Mouse (Mus musculus) liver, embryonic 12.5 days (tissue): ENCODE measurements at regions not wholly inside any gene's neighbourhood (a gene's known extent, or its start where the extent isn't known, plus 50 kb on each side); places are given as distances from the start of the nearest gene placed in this dataset.

Experiments used
- ATAC-seq: fragments of 200-750 bp; cut with Nextera tagmentation; 2 replicates; pipeline ENCODE4 v1.8.0; 2017; ENCODE audit warnings: moderate number of reproducible peaks, mild to moderate bottlenecking, moderate library complexity
- H3K27ac ChIP-seq: fragments of 300-500 bp; sonication (generic); 2 replicates; pipeline ENCODE4 v1.5.1; 2016; ENCODE audit warnings: mild to moderate bottlenecking
- H3K27me3 ChIP-seq: fragments of 300-500 bp; sonication (generic); replicated peaks from 2 replicates; pipeline ENCODE4 v1.6.1; 2016; ENCODE audit warnings: mild to moderate bottlenecking, moderate library complexity
- H3K36me3 ChIP-seq: fragments of 300-500 bp; sonication (generic); 2 replicates; pipeline ENCODE4 v1.6.1; 2016; ENCODE audit warnings: mild to moderate bottlenecking, moderate library complexity
- H3K4me1 ChIP-seq: fragments of 300-500 bp; sonication (generic); 2 replicates; pipeline ENCODE4 v1.6.1; 2016
- H3K4me2 ChIP-seq: fragments of 300-500 bp; sonication (generic); 2 replicates; pipeline ENCODE4 v1.6.1; 2016; ENCODE audit warnings: mild to moderate bottlenecking, moderate library complexity
- H3K4me3 ChIP-seq: fragments of 300-500 bp; sonication (generic); 2 replicates; pipeline ENCODE4 v1.5.1; 2016; ENCODE audit warnings: mild to moderate bottlenecking, moderate library complexity
- H3K9ac ChIP-seq: fragments of 300-500 bp; sonication (generic); 2 replicates; pipeline ENCODE4 v1.6.1; 2016; ENCODE audit warnings: mild to moderate bottlenecking, moderate library complexity
- H3K9me3 ChIP-seq: fragments of 300-500 bp; sonication (generic); replicated peaks from 2 replicates; pipeline ENCODE4 v1.6.1; 2016; ENCODE audit warnings: mild to moderate bottlenecking, moderate library complexity
- WGBS: fragments of 180-500 bp; shearing (Covaris S2); methylation state at CpG from one replicate; pipeline ENCODE4 v1.1.7; 2016; ENCODE audit not compliant: insufficient replicate concordance; 5-methylcytosine and 5-hydroxymethylcytosine counted together

DNA sequence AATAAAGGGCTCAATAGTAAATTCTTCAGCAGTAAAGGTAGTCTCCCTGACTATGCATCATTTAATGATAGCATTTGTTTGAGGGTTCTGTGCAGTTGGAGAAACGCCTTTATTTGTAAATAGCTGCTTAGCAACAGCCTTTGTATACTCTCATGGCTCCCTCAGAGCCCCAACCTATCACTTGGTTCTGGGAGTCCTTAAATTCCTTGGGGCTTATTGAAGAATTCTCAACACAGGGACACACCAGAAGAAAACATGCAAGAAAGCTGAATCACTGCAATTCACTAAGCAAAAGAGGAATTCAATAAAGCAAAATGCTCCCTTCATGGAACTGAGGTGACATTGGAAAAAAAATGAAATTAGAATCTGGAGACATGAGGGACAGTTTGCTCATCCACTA, 135.8 kb downstream of the Mreg start:
- H3K4me3 ChIP-seq, result no peak overlapping the region
- H3K9ac ChIP-seq, result no peak overlapping the region
- H3K27ac ChIP-seq, result no peak overlapping the region
- H3K9me3 ChIP-seq, result no peaks in the 10 kb centered on the region
- no peaks in the 10 kb centered on the region for H3K36me3 ChIP-seq
- 34% methylated on average over 1 of the region's 1 CpGs for WGBS
- ATAC-seq, result no peak
- H3K4me1 ChIP-seq, result no peaks in the 10 kb centered on the region
- no peak overlapping the region for H3K4me2 ChIP-seq
- no peaks in the 10 kb centered on the region for H3K27me3 ChIP-seq

DNA sequence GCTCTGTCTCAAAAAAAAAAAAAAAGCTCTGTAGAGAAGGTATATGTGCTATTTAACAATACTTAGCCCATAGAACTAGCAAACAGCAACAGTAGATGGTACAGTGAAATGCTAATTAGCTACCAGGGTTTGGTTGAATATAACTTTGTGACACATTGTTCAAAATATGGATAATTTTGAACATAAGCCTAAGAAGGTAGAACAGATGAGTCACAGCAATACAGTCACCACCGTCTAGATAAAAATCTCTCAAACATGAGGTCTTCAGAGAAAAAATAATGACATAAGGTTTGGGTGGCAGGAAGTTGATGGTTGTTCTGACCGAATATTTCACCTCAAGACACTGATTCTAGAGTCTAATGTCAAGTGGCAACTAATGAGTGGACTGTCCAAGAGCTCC, 136.6 kb downstream of the Mreg start:
- ATAC-seq, result no peak

DNA sequence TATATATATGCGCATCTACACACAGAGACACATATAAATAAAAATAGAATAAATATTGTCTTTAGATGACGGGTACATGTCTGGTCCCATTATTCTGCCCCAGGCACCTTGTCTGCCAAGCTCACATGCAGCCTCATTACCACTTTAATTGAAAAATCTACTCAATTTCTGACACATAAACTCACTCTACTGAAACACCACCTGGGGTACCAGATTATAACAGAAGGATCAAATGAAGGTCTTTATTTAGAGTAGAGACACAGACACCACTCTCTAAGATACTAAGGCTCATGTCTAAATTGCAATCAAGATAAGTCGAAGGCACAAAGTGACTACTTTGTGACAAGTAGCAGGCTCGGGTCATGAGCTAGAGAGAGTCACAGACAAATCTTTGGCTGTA, 138.9 kb downstream of the Mreg start:
- H3K9me3 ChIP-seq, result no peaks in the 10 kb centered on the region
- ATAC-seq, result no peak
- no peaks in the 10 kb centered on the region for H3K27me3 ChIP-seq
- H3K4me3 ChIP-seq, result no peak overlapping the region
- H3K9ac ChIP-seq, result no peak overlapping the region
- no peaks in the 10 kb centered on the region for H3K4me1 ChIP-seq
- H3K4me2 ChIP-seq, result no peak overlapping the region
- H3K36me3 ChIP-seq, result no peaks in the 10 kb centered on the region
- no peak overlapping the region for H3K27ac ChIP-seq
- WGBS, result 65% methylated on average over 4 of the region's 4 CpGs

More for the DNA sequence above, 136.6 kb downstream of the Mreg start:
- H3K9me3 ChIP-seq, result no peaks in the 10 kb centered on the region
- H3K4me2 ChIP-seq, result no peak overlapping the region
- no peaks in the 10 kb centered on the region for H3K36me3 ChIP-seq
- WGBS, result 47% methylated on average over 2 of the region's 2 CpGs
- H3K27ac ChIP-seq, result no peak overlapping the region
- no peak overlapping the region for H3K9ac ChIP-seq
- no peaks in the 10 kb centered on the region for H3K4me1 ChIP-seq
- H3K4me3 ChIP-seq, result no peak overlapping the region
- H3K27me3 ChIP-seq, result no peaks in the 10 kb centered on the region

DNA sequence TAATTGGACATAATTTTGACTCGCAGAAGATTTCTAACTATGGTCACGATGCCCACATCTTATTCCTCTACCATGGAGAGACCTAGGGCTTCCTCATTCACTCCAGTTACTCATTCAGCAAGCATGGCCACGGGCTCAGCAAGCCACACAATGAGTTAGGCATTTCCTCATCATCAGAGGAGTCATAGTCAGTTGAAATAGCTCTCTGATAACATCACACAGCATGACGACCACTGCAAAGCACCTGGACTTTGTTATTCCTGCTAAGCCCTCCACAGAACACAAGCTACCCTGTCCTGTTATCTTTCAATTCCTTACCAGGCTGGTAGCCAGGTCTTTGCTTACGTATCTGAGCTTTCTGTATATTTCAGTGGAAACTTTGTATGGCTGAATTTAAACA, 141.6 kb downstream of the Mreg start:
- 45% methylated on average over 5 of the region's 5 CpGs for WGBS
- no peak for ATAC-seq

DNA sequence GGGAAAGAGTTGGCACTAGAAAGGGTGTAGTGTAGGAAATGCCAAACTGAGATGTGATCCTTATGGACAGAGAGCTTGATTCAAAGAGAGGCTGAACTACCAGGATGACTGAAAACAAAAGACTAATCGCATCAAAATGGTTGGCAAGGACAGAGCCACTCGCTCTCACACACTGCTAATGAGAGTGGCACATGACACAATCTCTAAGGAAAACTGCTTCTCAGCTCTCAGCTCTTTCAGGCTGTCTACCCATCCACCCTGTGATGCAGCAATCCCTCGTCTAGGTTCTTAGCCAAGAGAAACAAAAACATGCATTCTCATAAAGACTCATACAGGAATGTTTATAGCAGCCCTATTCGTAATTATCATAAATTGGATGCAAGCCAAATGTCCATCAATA, 143.1 kb downstream of the Mreg start:
- Histone ChIP-seq H3K4me2 (no peak overlapping the region), H3K4me1 (no peaks in the 10 kb centered on the region), H3K9ac (no peak overlapping the region), H3K36me3 (no peaks in the 10 kb centered on the region), H3K4me3 (no peak overlapping the region), H3K27ac (no peak overlapping the region), H3K9me3 (no peaks in the 10 kb centered on the region), H3K27me3 (no peaks in the 10 kb centered on the region)
- WGBS, result 68% methylated on average over 4 of the region's 4 CpGs
- no peak for ATAC-seq

More for the DNA sequence above, 141.6 kb downstream of the Mreg start:
- Histone ChIP-seq H3K9ac (no peak overlapping the region), H3K4me2 (no peak overlapping the region), H3K4me1 (no peaks in the 10 kb centered on the region), H3K4me3 (no peak overlapping the region), H3K27me3 (no peaks in the 10 kb centered on the region), H3K27ac (no peak overlapping the region), H3K9me3 (no peaks in the 10 kb centered on the region), H3K36me3 (no peaks in the 10 kb centered on the region)

DNA sequence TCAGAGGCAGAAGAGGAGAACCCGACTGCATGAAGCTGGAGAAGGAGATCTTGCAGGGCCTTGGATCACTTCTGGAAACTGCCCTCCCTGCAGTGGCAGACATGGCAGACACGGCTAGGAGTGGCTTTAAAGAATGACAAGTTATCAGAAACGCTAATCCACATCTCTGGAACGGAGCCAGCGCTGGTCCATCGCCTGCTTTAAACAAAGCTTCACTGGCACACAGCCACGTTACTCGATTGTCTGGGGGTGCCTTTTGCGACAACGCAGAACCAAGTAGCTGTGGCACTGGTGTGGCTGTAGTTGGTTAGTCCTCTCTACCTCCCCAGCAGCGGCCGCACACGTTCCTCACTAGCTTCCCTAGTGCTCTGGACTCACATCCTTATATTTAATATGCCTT, 147.0 kb downstream of the Mreg start:
- Histone ChIP-seq H3K4me1 (peaks cover 6% of the 10 kb centered on the region; the same call in 1 of the 2 replicates), H3K9me3 (no peaks in the 10 kb centered on the region), H3K27me3 (no peaks in the 10 kb centered on the region), H3K4me2 (no peak overlapping the region), H3K9ac (no peak overlapping the region), H3K4me3 (no peak overlapping the region), H3K36me3 (no peaks in the 10 kb centered on the region), H3K27ac (no peak overlapping the region)
- ATAC-seq, result no peak
- 65% methylated on average over 13 of the region's 13 CpGs for WGBS

DNA sequence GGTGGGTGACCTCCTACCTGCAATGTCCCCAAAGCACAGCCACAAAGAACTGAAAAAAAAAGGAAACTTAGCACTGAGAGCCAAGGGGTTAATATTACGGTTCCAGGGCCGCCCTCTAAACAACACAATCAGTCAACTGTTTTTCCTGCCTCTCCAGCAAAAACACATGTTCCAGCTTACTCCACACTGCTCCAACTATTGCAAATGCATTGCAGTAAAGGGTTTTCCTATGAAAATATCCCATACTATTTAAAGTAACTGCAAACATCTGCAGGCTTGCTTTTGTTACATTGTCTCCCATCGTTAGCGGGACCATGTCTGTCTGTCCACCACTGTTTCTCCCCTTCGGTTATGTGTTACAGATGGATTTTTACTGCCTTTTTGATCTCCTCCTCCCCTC, 151.7 kb downstream of the Mreg start:
- WGBS, result 81% methylated on average over 5 of the region's 5 CpGs
- peaks cover 25% of the 10 kb centered on the region for H3K4me1 ChIP-seq
- H3K36me3 ChIP-seq, result no peaks in the 10 kb centered on the region
- H3K4me2 ChIP-seq, result no peak overlapping the region
- no peaks in the 10 kb centered on the region for H3K27me3 ChIP-seq
- H3K9ac ChIP-seq, result no peak overlapping the region
- no peak for ATAC-seq
- H3K9me3 ChIP-seq, result no peaks in the 10 kb centered on the region
- H3K27ac ChIP-seq, result no peak overlapping the region
- no peak overlapping the region for H3K4me3 ChIP-seq

DNA sequence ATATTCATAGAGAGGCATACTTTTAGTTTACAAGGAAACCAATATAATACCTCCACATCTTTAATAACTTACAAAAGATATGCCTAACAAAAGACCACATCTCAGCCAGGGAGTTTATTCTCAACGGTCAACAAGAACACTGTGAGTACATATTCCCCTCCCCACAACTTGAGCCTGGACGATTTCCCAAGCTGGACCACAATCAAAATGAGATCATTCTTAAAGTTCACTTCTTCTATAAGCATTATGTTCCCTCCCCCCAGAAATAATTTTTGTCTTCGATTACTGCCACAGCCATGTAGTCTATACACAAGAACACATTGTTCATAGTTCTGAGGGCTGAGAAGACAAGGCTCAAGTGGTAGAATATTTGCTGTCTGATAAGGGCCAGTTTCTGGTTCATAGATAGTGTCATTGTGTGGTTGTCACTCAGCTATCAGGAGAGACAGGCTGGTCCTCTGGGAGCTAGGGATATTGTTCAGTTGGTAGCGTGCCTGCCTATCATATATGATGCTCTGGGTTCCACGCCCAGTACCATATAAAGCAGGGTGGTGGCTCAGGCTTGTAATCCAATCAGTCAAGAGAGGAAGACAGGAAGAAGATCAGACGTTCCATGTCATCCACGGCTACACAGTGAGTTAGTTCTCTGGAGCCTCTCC, 153.9 kb downstream of the Mreg start:
- ATAC-seq, result peak; percentile 98
- Histone ChIP-seq H3K36me3 (no peaks in the 10 kb centered on the region), H3K9ac (no peak overlapping the region), H3K9me3 (no peaks in the 10 kb centered on the region), H3K4me3 (no peak overlapping the region), H3K27me3 (no peaks in the 10 kb centered on the region), H3K4me2 (peak overlapping the region; percentile 7; the same call in 1 of the 2 replicates), H3K4me1 (peaks cover 20% of the 10 kb centered on the region), H3K27ac (no peak overlapping the region)
- WGBS, result 29% methylated on average over 7 of the region's 7 CpGs

DNA sequence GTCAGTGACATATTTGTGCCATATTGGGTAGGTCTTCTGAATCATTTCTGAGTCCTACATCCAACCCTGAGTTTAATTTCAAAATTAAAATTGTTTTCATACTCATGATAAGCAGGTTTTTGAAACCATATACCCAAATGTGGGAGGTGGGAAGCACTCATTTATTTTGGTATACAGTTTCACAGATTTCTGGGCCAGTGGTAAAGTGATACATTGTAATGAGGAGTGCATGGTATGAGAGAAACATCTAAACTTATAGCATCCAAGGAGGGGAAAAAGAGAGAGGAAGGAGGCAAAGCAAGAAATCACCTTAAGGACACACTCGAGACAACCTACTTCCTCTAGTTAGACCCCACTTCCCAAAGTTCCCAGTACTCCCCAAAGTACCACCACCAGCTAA, 157.6 kb downstream of the Mreg start:
- no peak overlapping the region for H3K27ac ChIP-seq
- no peak overlapping the region for H3K4me2 ChIP-seq
- ATAC-seq, result no peak
- H3K4me3 ChIP-seq, result no peak overlapping the region
- H3K4me1 ChIP-seq, result peaks cover 19% of the 10 kb centered on the region
- 61% methylated on average over 1 of the region's 1 CpGs for WGBS
- H3K9ac ChIP-seq, result no peak overlapping the region
- H3K9me3 ChIP-seq, result no peaks in the 10 kb centered on the region
- H3K36me3 ChIP-seq, result no peaks in the 10 kb centered on the region
- H3K27me3 ChIP-seq, result no peaks in the 10 kb centered on the region

DNA sequence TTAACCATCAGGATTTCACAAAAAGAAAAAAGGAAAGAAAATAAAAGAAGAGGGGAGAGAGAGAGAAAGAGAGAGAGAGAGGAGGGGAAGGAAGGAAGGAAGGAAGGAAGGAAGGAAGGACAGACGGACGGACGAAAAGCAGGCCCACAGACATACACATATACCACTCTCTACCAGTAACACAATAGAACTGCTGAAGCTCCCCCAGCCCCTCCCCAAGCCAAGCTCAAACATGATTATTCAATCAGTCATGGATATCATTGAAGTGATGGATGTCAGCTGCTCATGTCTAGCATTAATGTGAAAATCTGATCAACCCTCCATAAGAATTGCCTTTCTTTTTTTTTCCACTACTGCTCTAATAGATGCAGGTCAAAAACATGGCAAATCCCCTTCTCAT, 161.2 kb downstream of the Mreg start:
- H3K4me2 ChIP-seq, result no peak overlapping the region
- 70% methylated on average over 3 of the region's 3 CpGs for WGBS
- H3K9ac ChIP-seq, result no peak overlapping the region
- H3K36me3 ChIP-seq, result no peaks in the 10 kb centered on the region
- H3K27ac ChIP-seq, result no peak overlapping the region
- H3K4me1 ChIP-seq, result no peaks in the 10 kb centered on the region
- no peaks in the 10 kb centered on the region for H3K9me3 ChIP-seq
- H3K4me3 ChIP-seq, result no peak overlapping the region
- no peak for ATAC-seq
- H3K27me3 ChIP-seq, result no peaks in the 10 kb centered on the region

DNA sequence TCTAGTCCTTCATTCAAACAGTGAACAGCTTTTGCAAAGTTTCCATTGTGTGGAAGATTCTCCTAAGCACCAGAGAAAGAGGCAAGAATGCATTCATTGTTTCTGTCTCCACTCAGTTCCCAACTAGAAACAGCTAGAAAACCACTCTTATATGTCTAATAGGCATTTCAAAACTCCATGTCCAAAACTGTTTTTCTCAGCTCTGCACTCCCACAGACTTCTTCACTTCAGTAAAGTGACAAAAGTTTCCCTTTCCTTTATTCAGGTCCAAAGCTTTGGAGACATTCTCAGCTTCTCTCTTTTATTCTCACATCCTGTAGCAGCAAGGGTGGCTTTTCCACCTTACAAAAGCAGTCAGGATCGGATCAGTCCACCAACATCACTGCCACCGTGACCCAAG, 166.0 kb downstream of the Mreg start:
- no peak overlapping the region for H3K4me2 ChIP-seq
- no peak overlapping the region for H3K4me3 ChIP-seq
- no peaks in the 10 kb centered on the region for H3K9me3 ChIP-seq
- H3K4me1 ChIP-seq, result peaks cover 8% of the 10 kb centered on the region; the same call in 1 of the 2 replicates
- H3K27ac ChIP-seq, result no peak overlapping the region
- H3K9ac ChIP-seq, result no peak overlapping the region
- 62% methylated on average over 2 of the region's 2 CpGs for WGBS
- H3K36me3 ChIP-seq, result no peaks in the 10 kb centered on the region
- H3K27me3 ChIP-seq, result no peaks in the 10 kb centered on the region
- ATAC-seq, result no peak

DNA sequence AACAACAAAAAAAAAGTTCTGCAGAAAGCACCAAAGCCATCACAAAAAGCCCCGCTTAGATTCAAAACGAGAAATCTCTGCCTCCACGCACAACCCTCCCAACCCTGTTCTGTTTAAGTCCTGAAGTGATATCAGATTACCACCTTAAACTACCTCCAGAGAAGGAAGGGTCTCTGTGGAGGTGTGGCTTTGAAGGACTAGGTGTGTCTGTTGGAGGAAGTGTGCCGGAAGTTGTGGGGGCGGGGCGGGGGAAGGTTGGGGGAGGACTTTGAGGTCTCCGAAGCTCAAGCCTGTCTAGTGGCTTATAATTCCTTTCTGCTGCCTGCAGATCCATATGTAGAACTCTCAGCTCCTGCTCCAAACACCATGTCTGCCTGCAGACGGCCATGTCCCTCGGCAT, 173.6 kb downstream of the Mreg start:
- no peak for ATAC-seq
- 48% methylated on average over 9 of the region's 9 CpGs for WGBS
- Histone ChIP-seq H3K27ac (no peak overlapping the region), H3K27me3 (no peaks in the 10 kb centered on the region), H3K36me3 (no peaks in the 10 kb centered on the region), H3K4me2 (no peak overlapping the region), H3K4me3 (no peak overlapping the region), H3K9ac (no peak overlapping the region), H3K4me1 (peaks cover 21% of the 10 kb centered on the region), H3K9me3 (no peaks in the 10 kb centered on the region)

DNA sequence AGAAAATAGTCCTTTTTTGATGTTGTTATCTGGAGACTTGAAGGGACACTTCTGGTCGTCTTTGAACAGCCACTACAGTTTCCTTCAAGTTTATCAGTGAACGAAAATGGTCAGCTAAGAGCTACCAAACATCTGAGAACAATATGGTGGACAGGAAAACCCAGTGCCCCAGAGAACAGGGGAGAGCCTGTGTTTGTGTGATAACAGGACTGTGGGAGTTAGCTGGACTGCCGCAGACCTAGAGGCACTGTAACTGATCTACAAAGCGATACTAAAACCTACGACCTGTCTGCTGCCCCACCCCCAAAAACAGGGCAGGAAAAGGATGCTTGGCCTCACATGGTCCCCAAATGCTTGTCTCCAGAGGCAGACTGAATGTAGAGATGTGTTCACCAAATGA, 175.5 kb downstream of the Mreg start:
- Histone ChIP-seq H3K36me3 (no peaks in the 10 kb centered on the region), H3K27ac (no peak overlapping the region), H3K4me2 (peak overlapping the region; percentile 34; the same call in 1 of the 2 replicates), H3K4me3 (no peak overlapping the region), H3K9ac (no peak overlapping the region), H3K4me1 (peaks cover 21% of the 10 kb centered on the region), H3K9me3 (no peaks in the 10 kb centered on the region), H3K27me3 (no peaks in the 10 kb centered on the region)
- 12% methylated on average over 5 of the region's 5 CpGs for WGBS
- ATAC-seq, result peak; percentile 84
